Mouse (Mus musculus) left cerebral cortex, adult 9 months (tissue): ENCODE data around the gene Epgn.

Experiments
- DNase-seq, 2 experiments: peaks; one replicate each; pipeline ENCODE4 v3.0.0; 2022; ENCODE audit warnings: low spot score in 2 of 2

The Epgn gene

DNA sequence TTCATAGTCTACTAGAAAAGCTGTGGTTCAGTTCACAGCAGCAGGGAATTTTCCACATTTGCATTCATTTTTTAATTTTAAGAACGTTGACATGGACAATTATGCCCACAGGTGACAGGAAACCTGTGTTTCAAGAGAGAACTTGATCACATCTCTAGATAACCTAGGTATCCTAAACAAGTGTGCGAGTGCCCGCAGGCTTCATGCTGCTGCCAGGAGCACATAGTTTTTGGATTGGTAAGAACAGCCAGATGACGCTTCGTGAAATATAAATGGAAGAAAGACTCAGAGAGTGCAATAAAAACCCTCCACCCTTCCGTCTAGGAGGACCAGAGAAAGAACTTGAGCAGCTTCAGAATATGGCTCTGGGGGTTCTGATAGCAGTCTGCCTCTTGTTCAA, at the start of gene Epgn:
Gene Epgn (plus strand): TSS at position 301 of the 400 bp plus-strand sequence.
- DNase-seq, result no peak

DNA sequence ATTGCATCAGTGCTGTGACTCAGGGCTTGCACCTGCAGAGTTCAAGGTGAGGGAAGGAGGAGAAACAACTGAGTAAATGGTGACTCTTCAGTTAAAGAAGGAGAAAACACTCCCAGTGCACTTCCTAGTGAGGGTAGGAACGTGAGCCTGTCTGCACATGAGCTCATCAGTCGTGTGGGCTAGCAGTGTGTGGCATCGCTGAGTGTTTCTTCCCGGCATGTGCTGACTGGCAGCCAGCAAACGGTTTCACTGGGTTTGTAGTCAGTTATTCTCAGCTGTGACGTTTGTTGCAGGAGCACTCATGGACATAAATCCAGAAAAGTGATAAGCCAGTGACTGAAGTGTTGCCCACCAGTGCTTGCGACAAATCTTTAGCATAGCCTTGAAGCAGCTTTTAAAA, 47.0 kb upstream of the Epgn start:
- DNase-seq, result no peak

DNA sequence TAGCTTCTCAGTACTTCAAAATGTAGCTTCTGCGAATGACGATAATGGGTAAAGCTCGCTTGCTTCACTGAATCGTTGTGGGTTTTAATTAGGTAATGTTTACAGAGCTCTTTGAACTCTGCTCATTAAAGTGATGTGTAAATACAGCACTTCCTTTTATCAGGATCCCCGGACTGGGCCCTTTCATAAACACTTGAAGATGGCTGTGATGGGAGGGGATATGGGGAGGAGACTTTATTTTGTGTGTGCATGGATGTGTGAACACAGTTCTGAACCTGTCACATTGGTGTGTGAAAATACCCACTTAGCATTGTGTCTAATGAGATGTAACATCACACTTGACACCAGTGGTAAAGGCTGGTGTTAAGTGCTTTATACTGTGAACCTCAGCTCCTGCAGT, 39.7 kb upstream of the Epgn start:
- DNase-seq, result no peak

DNA sequence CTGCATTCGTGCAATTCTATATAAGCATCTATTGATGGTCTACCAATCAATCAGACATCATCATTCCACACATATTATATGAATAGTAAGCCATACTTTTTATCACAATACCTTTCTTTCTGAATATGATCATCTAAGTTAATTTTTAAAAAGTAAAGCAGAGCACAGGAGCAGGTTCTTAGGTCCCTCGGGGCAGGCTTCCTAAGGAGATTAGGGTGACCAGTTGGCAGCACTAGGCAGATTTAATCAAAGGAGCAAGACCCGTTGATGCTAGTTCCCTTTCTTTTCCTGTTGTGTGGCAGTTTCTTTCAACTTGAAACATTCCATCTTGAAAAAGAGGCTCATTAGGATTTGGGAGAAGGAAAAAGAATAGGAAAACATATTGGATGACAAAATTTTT, 39.1 kb upstream of the Epgn start:
- DNase-seq, result no peak

DNA sequence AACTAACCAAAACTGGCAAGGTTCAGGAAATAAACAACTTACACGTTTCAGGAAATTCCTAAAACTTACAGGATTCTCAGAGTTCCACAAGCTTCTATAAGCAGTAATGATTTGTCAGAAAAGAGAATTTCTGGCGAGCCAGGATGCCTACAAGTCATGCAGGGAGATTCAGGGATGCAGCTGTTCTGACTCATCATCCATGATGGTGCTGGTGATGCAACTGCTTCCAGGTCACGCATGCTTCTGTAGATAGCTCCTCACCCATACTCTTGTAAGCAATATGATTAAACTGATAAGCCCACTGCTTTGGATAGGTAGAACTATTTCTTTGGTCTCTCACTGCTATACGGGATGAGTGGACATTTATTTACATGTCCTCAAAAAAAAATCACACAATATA, 38.7 kb upstream of the Epgn start:
- no peak for DNase-seq

DNA sequence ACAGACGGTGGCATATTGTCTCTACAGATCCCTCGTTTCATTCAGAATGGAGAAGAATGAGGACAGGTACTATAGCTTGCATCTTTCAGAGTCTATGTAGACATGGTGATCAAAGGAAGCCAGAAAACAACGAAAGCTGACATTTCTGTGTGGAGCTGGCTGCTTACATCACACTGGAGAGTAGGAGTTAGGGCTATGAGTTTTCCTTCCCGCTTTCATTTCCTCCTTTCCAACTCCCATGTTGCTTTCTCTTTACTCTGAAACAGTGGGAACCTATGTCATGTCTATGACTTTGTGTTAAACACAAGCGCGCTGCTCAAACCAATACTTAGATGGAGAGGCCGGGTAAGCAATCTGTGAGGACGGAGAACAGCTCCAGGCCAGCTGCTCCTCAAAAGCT, 27.3 kb upstream of the Epgn start:
- DNase-seq, result no peak

DNA sequence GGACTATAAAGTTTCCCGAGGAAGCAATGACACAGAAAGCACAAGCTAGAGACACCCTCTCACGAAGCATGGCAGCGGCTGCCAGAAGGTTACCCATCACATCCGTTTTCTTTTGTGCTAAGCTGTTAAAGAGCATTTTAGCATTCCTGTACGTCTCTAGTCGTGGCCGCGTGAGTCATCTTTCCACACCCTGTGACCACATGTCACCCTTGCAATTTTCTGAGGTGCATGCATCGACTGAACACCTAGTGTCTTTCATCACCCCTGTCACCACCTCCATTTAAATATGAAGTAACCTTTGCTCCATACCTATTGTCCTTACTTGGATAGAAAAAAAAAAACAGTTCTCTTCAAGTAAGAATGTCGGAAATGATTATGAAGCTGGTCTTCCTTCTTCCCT, 12.0 kb upstream of the Epgn start:
- no peak for DNase-seq

DNA sequence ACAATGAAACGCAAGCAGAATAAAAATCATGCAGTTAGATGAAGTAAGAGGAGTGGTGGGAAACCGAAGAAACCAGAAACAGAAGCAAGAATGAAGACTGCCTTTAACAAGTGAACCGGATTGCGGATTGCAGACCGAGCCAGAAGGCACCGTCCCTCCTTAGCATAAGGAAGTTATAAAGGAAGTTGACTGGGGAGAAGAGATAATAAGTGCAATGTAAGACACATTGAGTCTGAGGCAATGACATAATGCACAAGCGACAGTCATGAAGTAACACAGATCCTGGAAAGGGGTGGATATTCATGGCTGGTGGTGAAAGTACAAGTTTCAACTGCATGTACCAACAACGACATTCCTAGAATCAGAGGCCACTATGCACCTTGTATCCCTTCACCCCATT, 4.2 kb upstream of the Epgn start:
- no peak for DNase-seq

DNA sequence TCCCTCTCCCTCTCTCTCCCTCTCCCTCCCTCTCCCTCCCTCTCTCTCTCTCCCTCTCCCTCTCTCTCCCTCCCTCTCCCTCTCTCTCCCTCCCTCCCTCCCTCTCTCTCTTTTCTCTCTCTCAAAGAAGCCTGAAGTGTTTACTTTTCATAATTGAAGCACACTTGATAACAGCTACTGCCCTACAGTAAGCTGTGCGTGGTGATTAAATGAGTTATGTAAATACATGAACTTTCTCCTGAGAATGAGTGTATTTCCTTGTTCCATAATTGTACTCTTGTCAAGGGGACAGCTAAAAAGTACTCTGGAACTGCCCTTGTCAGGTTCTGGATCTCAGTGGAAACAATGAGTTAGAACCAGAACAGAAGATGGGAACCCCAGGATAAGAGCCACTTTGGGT, 576 bp downstream of the Epgn start:
- DNase-seq, result no peak

DNA sequence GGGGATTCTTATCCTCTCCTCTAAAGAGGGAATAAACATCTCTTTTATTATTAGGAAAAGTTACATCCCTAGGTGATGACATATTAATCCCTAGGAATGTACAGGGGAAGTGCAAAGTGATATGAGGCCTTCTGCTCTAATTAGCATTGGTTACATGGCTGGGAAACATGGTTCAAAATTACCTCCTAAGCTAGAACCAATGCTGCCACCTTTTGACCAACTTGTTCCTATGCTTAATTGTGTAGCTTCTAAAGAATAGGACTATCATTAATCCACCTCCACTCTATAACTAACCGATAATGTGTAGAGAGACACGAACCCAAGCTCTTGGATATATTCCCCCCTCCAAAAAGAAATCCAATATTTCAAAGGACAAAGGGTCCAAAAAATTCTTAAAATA, 3.4 kb downstream of the Epgn start:
- DNase-seq, result no peak

DNA sequence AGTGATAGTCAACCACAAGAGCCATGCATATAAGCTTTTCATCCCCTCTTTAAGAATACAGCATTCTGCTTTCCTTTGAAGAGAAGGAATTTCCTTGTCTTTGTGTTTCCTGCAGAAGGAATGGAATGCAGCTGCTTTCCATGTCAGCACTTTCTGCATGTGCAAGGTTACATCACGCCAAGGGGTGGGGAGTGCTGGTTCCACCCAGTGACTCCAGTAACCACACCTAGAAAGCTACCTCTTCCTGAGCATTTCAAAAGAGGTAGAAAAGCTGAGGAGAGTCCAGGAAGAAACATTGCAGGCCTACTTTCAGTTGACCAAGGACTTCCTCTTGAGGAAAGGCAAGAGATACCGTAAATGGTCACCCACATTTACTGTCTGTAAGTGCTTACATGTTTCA, 8.1 kb downstream of the Epgn start:
- DNase-seq, result no peak

DNA sequence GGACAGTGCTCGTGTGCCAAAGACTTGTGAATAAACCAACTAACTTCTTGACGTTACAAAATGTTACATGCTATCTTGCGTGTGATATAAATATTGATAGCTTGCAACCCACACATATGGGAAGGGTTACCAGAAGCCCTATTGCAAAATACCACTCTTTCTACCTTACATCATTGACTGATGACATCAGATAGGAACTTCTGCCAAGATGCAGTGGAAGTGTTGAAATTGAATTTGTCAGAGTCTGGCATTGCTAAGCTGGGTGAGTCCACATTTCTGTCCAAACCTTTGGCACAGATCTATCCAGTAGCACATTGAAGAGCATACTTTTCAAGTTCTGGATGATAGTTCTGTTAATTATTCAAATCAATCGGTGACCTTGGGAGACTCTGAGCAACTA, 9.4 kb downstream of the Epgn start:
- no peak for DNase-seq

DNA sequence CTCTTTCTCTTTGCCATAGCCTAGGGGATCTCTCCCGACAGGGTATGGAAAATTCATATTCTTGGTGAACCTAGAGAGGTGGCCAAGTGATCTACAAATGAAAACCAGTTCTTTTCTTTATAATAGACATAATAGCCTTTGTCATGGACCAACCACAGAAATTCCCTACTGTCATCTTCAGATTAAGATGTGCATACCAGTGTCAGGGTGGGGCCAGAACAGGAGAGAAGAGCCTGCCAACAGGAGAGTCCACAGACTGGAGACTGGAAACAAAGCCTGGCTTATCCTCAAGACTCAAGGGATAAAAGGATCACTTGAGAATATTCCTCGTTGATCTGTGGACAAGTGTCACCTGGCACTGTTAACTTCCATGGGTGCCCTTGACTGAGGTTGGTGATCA, 10.5 kb downstream of the Epgn start:
- DNase-seq, result no peak

DNA sequence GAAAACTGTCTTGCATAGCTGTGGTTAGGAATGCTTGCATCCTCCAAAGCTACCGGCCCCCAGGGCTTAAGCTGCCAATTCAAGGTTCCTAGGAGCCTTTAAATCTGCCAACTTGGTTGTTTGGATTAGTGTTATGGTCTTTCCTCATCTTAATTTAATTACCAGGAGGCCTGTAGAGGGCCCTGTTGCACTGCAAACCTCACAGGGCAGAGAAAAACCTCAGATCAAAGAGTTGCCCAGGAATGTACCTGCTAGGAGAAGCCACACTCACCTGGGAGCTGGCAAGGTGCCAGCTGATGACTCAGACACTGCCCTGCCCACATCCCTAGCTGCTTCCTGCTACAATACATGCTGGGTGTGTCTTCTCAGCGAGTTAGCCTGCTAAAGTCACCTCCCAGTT, 11.3 kb downstream of the Epgn start:
- DNase-seq, result peak in 1 of 2 experiments; percentile 4

DNA sequence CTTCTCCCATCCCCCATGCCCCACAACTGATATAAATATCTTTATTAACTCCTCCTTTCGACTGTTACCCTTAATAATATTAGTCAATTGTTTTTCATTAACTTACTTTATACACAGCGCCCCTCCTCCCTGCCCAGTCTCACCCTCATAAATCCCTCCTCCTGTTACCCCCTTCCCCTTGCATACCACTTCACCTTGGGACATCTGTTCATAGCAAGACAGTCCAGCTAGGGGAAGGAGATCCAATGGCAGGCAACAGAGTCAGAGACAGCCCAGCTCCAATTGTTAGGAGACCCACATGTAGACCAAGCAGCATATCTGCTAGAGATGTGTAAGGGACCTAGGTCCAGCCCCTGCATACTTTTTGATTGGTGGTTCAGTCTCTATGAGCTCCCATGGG, 11.7 kb downstream of the Epgn start:
- no peak for DNase-seq

DNA sequence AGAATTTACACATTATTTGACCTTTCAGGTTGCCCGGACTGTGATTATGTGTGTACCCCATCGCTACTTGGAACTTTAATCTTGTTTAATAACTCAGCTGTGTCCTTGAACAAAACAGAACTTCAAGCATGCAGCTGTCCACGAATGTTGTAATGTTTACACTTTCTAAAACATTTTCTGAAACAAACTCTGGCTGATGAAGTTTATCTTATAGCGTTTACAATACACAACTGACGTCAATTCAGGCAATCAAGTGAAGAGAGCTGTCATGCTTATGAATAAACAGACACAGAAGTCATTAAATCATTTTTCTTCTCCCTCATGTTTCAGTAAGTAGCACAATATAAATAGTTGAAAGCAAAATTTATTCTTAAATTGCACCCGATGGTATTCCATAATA, 20.7 kb downstream of the Epgn start:
- DNase-seq, result no peak

DNA sequence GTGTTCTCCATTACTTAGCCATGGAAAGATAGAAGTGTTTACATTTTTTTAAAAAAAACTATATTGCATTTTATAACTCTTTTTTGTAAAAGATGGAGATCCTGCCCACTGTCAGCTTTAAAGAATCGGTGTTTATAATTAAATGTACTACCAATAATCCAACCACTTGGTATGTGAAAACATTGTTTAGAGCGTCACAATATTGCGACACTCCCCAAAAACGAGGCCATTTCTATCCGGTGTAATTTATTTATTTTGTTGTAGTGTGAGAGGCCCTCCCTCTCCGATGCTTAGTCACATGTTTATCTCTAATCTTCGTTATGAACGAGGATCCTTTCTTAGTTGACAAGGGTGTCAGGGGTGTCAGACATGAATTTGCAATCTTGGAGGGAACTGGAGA, 21.1 kb downstream of the Epgn start:
- no peak for DNase-seq

DNA sequence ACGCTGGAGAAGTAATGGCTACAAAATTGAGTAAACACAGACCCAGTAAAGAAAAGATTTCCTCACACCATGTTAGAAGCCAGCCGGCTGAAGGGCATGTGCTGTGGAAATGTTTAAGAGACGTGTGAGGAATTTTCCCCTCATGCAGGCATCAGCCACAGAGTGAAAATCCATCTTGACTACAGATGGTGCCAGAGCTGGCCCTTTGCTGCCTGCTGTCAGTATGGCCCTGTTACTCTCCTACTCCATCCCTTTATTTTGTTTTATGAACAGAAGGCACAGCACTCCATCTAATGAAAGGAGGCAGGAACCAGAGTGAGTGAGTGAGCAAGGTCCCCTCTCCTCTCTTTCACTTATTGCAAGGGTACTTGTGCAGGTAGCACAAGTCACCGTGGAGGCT, 45.1 kb downstream of the Epgn start:
- DNase-seq, result no peak

DNA sequence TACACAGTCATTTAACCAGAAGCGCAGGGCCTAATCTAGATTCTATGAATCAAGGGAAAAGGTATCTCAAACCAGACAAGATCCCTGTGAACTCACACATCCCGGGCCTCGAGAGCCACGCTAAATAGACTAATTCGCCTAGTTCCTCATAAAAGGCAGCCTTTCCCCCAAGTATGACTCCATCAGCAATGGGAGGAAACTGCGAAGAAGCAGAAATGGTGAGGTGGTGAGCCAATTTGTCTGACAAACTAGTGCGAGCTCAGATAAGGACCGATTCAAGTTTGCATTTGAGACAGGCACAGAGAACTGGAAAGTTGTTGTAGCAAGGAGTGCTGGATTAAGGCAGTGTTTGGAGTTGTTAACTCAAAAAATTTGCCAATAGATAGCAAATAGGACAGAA, 46.4 kb downstream of the Epgn start:
- no peak for DNase-seq

DNA sequence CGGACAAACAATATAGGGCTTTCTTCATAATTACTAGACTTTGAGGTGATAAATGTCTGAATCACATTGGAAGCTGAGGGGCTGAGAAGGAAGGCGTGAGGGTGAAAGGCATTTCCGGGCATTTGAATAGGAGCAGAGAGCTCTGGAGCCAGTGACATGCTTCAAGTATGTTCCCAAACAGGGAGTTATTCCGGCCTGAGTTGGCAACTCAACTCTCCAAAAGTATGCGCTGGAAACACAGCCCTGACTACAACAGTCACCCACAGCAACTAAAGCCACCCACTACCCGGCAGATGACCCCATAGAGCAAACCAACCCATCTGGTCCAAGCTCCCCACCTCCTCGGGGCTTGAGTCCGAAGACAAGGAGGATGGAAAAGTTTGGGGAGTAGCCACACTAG, 46.8 kb downstream of the Epgn start:
- no peak for DNase-seq

DNA sequence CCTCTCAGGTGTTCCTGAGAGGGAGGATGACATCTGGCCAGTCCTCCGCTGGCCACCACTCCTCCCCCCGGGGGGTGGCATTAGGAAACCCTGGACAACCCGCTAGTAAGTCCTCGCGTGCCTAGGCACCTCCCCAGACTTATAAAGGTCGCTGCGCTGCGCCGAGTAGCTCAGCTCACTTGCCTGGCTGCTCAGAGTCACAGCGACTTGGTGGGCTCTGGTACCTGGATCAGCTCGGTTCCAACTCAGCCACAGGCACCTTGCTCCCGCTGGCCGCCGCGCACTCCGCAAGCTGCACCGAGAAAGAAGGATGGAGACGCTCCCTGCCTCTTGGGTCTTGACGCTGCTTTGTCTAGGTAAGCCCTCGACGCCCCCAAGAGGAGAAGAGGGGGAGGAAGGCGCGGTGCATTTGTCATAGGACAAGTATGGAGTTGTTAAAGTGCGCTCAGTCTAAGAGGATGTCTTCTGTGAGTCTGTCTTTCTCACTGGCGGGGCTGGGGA, 47.2 kb downstream of the Epgn start, which contains the start of gene Ereg:
Gene Ereg (plus strand): TSS at position 173 of the 501 bp plus-strand sequence.
- no peak for DNase-seq

DNA sequence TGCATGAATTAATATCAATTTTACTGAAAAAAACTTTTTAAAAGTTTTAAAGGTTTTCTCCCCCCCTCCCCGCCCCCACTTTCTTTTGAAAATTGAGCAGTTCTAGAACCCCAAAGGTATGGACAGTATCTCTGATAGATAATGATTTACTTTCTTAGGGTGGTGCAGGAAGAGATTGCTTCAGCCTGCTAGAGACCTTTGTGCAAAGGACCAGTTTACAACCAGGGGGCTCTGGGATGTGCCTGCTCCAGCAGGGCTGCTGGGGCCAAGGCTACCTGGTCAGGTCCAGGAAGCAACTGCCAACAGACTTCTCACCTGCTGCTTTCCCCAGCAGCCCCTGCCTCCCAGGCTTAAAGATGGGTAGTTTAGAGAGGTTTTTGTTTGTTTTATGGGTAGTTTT, 47.8 kb downstream of the Epgn start:
- DNase-seq, result no peak

DNA sequence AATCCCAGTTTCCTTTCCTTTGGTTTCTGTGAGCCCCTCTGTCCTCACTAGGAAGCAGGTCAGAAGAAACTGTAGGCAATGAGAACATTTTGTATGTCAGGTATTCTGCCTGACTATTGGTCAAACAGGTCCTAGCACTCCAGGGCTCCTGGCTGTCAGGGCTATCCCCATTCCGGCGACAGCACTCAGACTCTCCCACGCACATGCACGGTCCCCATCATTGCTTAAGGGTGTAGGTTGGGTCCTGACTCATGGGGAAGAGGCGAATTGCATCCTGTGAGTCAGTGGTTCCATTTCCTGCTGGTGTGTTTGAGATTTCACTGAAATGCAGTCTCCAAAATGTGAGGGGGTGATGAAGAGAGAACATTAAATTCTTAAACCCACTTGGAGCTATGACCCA, 55.8 kb downstream of the Epgn start:
- DNase-seq, result peak; percentile 7 to 13
